Mouse (Mus musculus) heart, adult 2 months (tissue): ENCODE measurements around the gene Hsd17b12.

Experiments used
- CTCF ChIP-seq: fragments of 200-600 bp; IDR thresholded peaks from 2 replicates; pipeline ENCODE4 v1.8.1; 2022; ENCODE audit warnings: antibody characterized with exemption, mild to moderate bottlenecking, moderate library complexity
- POLR2A ChIP-seq: fragments of 200-500 bp; IDR thresholded peaks from 2 replicates; pipeline ENCODE4 v1.6.1; 2011; ENCODE audit warnings: mild to moderate bottlenecking, low read depth, low read length, control low read depth; ENCODE audit not compliant: insufficient read depth

DNA sequence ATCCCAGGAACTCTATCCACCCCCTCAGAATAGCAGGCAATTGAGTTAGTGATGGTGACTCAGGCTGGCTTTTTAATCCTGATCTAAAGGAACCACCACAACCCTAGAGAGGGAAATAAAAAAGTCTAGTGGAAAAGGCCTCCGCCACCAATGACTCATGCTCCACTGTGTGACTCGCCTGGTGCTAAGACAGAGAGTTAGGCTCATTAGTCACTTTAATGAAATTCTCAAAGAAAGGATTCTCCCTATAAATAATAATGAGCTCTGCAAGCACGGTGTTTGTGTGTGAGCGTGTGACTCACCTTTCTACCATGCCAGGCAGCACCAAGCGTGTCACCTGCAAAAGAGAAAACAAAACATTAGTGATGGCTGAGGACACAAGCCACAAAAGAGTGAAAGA is 105.8 kb downstream of the Hsd17b12 start:
- TF ChIP-seq POLR2A (no peak), CTCF (no peak)
